Mouse (Mus musculus) heart, embryonic 14.5 days (tissue): Measurements from ENCODE around the gene Ptprq. TPM values are rescaled to one million over a fixed set of nuclear protein-coding genes. Genes with fewer than 3 reads are reported as not detected.

ENCODE experiments used
- ATAC-seq: fragments of 200-750 bp; cut with Nextera tagmentation; 2 replicates; pipeline ENCODE4 v1.8.0; 2017; ENCODE audit warnings: low read depth, moderate TSS enrichment; ENCODE audit not compliant: insufficient number of reproducible peaks, insufficient read depth, low FRiP score
- H3K27ac ChIP-seq, 2 experiments: fragments of 200-500 bp in 1 of 2; fragments of 300-500 bp in 1 of 2; sonication (generic) in 1 of 2; replicated peaks in 1 of 2; 2 replicates each; pipeline ENCODE4 v1.5.1; 2012 to 2014; ENCODE audit warnings: low read depth in 2 of 2, low read length in 2 of 2, control low read depth in 1 of 2, mild to moderate bottlenecking in 1 of 2, mixed read lengths in 1 of 2; ENCODE audit not compliant: control insufficient read depth in 1 of 2, insufficient read depth in 1 of 2
- H3K27me3 ChIP-seq: fragments of 300-500 bp; sonication (generic); 2 replicates; pipeline ENCODE4 v1.6.1; 2014; ENCODE audit warnings: mild to moderate bottlenecking, low read length, control low read depth; ENCODE audit not compliant: control insufficient read depth, insufficient read depth
- H3K36me3 ChIP-seq: fragments of 300-500 bp; sonication (generic); 2 replicates; pipeline ENCODE4 v1.6.1; 2014; ENCODE audit warnings: mild to moderate bottlenecking, control low read depth, low read length, mixed read lengths; ENCODE audit not compliant: control insufficient read depth, insufficient read depth
- H3K4me1 ChIP-seq, 2 experiments: fragments of 200-500 bp in 1 of 2; fragments of 300-500 bp in 1 of 2; sonication (generic) in 1 of 2; 2 replicates each; pipeline ENCODE4 v1.6.1; 2012 to 2014; ENCODE audit warnings: low read length in 2 of 2, control low read depth in 1 of 2, mixed read lengths in 1 of 2; ENCODE audit not compliant: control insufficient read depth in 2 of 2, insufficient read depth in 2 of 2
- H3K4me2 ChIP-seq: fragments of 300-500 bp; sonication (generic); 2 replicates; pipeline ENCODE4 v1.6.1; 2014; ENCODE audit warnings: mild to moderate bottlenecking, low read length
- H3K4me3 ChIP-seq, 2 experiments: fragments of 200-500 bp in 1 of 2; fragments of 300-500 bp in 1 of 2; sonication (generic) in 1 of 2; 2 replicates each; pipeline ENCODE4 v1.5.1; 2012 to 2014; ENCODE audit warnings: low read length in 2 of 2, mild to moderate bottlenecking in 2 of 2, control low read depth in 1 of 2, low read depth in 1 of 2, moderate library complexity in 1 of 2; ENCODE audit not compliant: control insufficient read depth in 1 of 2, insufficient read depth in 1 of 2
- H3K9ac ChIP-seq: fragments of 300-500 bp; sonication (generic); 2 replicates; pipeline ENCODE4 v1.6.1; 2014; ENCODE audit warnings: mild to moderate bottlenecking, low read length
- H3K9me3 ChIP-seq: fragments of 300-500 bp; sonication (generic); 2 replicates; pipeline ENCODE4 v1.6.1; 2016; ENCODE audit warnings: low read length, control low read depth; ENCODE audit not compliant: control insufficient read depth
- WGBS: fragments of 180-500 bp; shearing (Covaris S2); extraction: QIAGEN DNeasy Blood & Tissue Kit; methylation state at CpG from one replicate; pipeline ENCODE4 v1.1.7; 2014; 5-methylcytosine and 5-hydroxymethylcytosine counted together
- polyA plus RNA-seq: library from polyadenylated mRNA; unstranded; fragments of >200 nt; fragmentation: Nextera tagmentation; extraction: Ambion mirVana; gene quantifications from 2 replicates; pipeline ENCODE4 v1.2.1, GENCODE M21; 2014

Ptprq gene
- polyA plus RNA-seq, result 0.12 and 0.19 TPM in 2 replicates

DNA sequence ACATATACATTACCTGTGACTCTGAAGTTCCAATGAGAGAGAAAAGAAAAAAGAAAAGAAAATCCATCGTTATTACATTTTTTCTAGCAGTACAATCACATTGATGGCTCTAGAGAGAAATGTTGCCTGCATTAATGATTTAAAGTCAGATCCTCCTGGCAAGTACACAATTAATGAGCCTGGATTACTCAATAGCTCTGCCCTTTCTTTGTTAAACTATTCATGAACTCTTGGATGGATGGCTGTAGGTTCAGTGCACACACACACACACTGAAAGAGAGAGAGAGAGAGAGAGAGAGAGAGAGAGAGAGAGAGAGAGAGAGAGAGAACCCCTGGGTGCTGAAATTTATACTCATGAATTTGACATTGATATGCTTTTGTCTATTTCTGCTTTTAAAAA is at the start of gene Ptprq:
TSS of gene Ptprq (minus strand) at position 246 of the 400 bp plus-strand sequence.
- Histone ChIP-seq H3K9ac (no peak within 1 kb of the TSS), H3K27me3 (no peaks in the 10 kb centered on the region), H3K36me3 (no peaks in the 10 kb centered on the region), H3K4me3 (no peak within 1 kb of the TSS), H3K4me1 (no peaks in the 10 kb centered on the region), H3K27ac (no peak within 1 kb of the TSS), H3K9me3 (no peaks in the 10 kb centered on the region), H3K4me2 (no peak within 1 kb of the TSS)
- ATAC-seq, result no peak
- WGBS, result 75% methylated on average over 1 of the region's 1 CpGs

DNA sequence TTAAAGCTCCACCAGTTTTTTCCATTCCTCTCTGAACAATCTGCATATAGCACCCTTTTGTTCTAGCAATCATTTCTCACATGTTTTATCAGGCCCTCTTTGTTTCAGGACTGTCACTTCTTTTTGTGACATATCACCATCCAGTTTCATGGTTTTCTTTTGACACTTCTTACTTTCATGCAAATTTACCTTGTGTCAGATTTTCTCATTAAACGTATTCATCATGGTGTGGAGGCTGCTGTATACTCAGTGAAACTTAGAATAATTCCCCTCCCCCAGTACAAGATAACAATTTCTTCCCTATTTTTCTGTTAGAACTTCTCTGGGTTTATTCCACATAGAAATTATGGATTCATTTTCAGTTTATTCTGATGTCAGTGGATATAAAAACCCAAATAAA is 39.8 kb upstream of the Ptprq start:
- Histone ChIP-seq H3K9ac (no peak overlapping the region), H3K9me3 (no peaks in the 10 kb centered on the region), H3K4me3 (no peak overlapping the region), H3K4me1 (no peaks in the 10 kb centered on the region), H3K4me2 (no peak overlapping the region), H3K27ac (no peak overlapping the region), H3K36me3 (no peaks in the 10 kb centered on the region), H3K27me3 (no peaks in the 10 kb centered on the region)
- 65% methylated on average over 1 of the region's 1 CpGs for WGBS
- ATAC-seq, result no peak

GRCm38 (mm10) chr10:107753471-107753870 is 33.6 kb upstream of the Ptprq start:
- no peak overlapping the region for H3K4me3 ChIP-seq
- no peaks in the 10 kb centered on the region for H3K9me3 ChIP-seq
- 89% methylated on average over 3 of the region's 3 CpGs for WGBS
- H3K4me1 ChIP-seq, result peaks cover 4 to 7% of the 10 kb centered on the region in 2 experiments; a peak in 3 of 4 replicates
- no peak overlapping the region for H3K4me2 ChIP-seq
- H3K9ac ChIP-seq, result no peak overlapping the region
- no peak for ATAC-seq
- no peaks in the 10 kb centered on the region for H3K27me3 ChIP-seq
- no peaks in the 10 kb centered on the region for H3K36me3 ChIP-seq
- H3K27ac ChIP-seq, result no peak overlapping the region

DNA sequence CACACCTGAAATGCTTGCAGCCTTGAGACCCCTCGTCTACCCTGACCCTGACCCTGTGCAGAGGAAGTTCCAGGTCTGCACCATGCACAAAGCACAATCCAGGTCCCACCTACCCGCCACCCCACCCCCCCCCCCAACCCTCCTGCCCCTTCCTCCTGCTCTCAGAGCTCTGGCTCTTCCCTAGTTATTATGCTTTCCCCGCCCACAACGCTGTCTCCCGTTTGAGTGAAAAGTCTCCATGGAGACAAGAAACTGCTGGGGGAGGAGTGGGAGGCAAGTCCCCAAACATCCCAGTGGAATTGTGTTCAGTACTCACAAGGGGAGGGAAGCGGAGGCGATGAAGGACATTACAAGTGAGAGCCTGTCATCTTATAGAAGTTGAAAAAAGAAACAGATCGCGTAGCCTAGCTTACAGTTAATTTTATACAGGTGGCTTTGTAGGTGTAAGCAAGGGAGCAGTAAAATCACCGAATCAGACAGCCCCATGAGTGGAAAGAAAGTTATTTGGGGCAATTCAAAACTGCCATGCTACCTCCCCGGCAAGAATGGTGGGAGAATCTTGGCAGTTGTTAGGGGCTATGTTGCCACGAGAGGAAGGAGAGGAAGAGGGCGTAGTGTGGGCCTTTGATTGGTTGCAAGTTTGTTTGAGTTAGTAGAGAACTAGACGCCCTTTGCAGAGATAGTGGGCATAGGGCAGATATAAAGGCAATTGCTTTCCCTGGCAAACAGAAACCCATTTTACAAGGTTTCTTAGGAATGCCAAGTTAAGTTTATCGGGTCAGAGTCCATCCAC is 32.7 kb upstream of the Ptprq start:
- H3K9me3 ChIP-seq, result no peaks in the 10 kb centered on the region
- H3K9ac ChIP-seq, result no peak overlapping the region
- H3K27me3 ChIP-seq, result no peaks in the 10 kb centered on the region
- peaks cover 4 to 7% of the 10 kb centered on the region in 2 experiments; a peak in 3 of 4 replicates for H3K4me1 ChIP-seq
- 30% methylated on average over 14 of the region's 15 CpGs for WGBS
- ATAC-seq, result no peak
- H3K4me2 ChIP-seq, result peak overlapping the region; percentile 59
- H3K36me3 ChIP-seq, result no peaks in the 10 kb centered on the region
- peak overlapping the region in 1 of 2 experiments; percentile 14; a peak in 2 of 4 replicates for H3K4me3 ChIP-seq
- H3K27ac ChIP-seq, result no peak overlapping the region

- H3K4me3 ChIP-seq, result peak overlapping the region in 1 of 2 experiments; percentile 14; a peak in 2 of 4 replicates
- 32% methylated on average over 6 of the region's 6 CpGs for WGBS
- no peak for ATAC-seq
These were observed 32.1 kb upstream of the Ptprq start for GRCm38 (mm10) chr10:107751944-107752343.

DNA sequence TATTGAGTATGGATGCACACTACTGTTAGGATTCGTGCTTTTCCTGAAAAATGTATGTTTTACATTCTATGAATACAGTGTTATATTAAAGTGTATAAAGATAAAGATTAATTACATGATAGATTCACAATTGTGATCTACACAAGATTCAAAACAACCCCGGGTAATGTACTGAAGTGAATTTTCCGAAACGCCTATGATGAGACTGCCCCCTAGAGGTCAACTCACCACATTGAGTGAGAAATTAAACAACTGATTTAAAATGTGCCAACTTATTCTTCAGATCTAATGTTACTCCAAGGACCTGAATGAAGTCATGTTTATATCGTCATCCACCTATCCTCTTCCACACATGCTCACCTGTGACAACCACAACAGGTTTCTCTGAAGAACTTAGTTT is 27.7 kb upstream of the Ptprq start:
- 19% methylated on average over 5 of the region's 5 CpGs for WGBS
- Histone ChIP-seq H3K4me1 (peaks cover 2 to 13% of the 10 kb centered on the region in 2 experiments; a peak in 2 of 4 replicates), H3K27me3 (no peaks in the 10 kb centered on the region), H3K36me3 (no peaks in the 10 kb centered on the region), H3K9ac (no peak overlapping the region), H3K4me2 (no peak overlapping the region), H3K4me3 (no peak overlapping the region), H3K27ac (no peak overlapping the region), H3K9me3 (no peaks in the 10 kb centered on the region)
- no peak for ATAC-seq

More at GRCm38 (mm10) chr10:107751944-107752343, 32.1 kb upstream of the Ptprq start:
- no peaks in the 10 kb centered on the region for H3K27me3 ChIP-seq
- H3K9ac ChIP-seq, result 0 out of 2 replicates have a peak overlapping the region, but pooled peaks have one; percentile 11
- peak overlapping the region; percentile 59 for H3K4me2 ChIP-seq
- no peak overlapping the region for H3K27ac ChIP-seq
- peaks cover 4 to 9% of the 10 kb centered on the region in 2 experiments; a peak in 3 of 4 replicates for H3K4me1 ChIP-seq
- no peaks in the 10 kb centered on the region for H3K9me3 ChIP-seq
- no peaks in the 10 kb centered on the region for H3K36me3 ChIP-seq

DNA sequence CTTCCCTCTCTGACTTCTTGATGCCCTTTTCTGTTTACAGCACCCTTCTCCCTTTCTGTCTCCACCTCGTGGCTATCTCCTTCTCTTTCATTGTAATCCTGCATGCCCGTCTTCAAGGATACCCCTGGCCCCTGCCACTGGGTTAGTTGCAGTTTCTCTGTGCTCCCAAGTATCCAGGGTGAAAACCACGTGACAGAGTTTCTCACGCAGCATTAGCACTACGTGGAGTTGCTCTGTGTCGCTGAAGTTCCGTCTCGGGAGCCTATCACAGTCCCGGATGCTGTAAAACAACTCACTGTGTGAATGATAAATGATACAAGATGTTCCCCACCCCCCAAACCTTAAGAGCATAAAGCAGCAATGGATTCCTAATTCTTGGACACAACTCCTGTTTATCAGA is 26.9 kb upstream of the Ptprq start:
- peak overlapping the region; percentile 48 for H3K4me2 ChIP-seq
- WGBS, result 20% methylated on average over 9 of the region's 9 CpGs
- H3K9ac ChIP-seq, result peak overlapping the region; percentile 16; the same call in 1 of the 2 replicates
- no peaks in the 10 kb centered on the region for H3K9me3 ChIP-seq
- no peak overlapping the region for H3K27ac ChIP-seq
- ATAC-seq, result no peak
- no peaks in the 10 kb centered on the region for H3K36me3 ChIP-seq
- H3K4me3 ChIP-seq, result no peak overlapping the region; a peak in 1 of 4 replicates
- H3K27me3 ChIP-seq, result no peaks in the 10 kb centered on the region
- peaks cover 0 to 6% of the 10 kb centered on the region in 2 experiments; a peak in 1 of 4 replicates for H3K4me1 ChIP-seq
